Mouse (Mus musculus) neural tube, embryonic 14.5 days (tissue): Measurements from ENCODE around the gene Cfap20. TPM values are rescaled to one million over a fixed set of nuclear protein-coding genes. Genes with fewer than 3 reads are reported as not detected.

ENCODE experiments used
- ATAC-seq: fragments of 200-750 bp; cut with Nextera tagmentation; 2 replicates; pipeline ENCODE4 v1.8.0; 2017; ENCODE audit warnings: low read depth, mild to moderate bottlenecking, moderate TSS enrichment, moderate library complexity
- H3K27ac ChIP-seq: fragments of 300-500 bp; sonication (generic); 2 replicates; pipeline ENCODE4 v1.5.1; 2014; ENCODE audit warnings: low read depth, mild to moderate bottlenecking, control low read depth, low read length, moderate library complexity, mixed read lengths
- H3K27me3 ChIP-seq: fragments of 300-500 bp; sonication (generic); 2 replicates; pipeline ENCODE4 v1.6.1; 2014; ENCODE audit warnings: low read length; ENCODE audit not compliant: control insufficient read depth, insufficient read depth
- H3K36me3 ChIP-seq: fragments of 300-500 bp; sonication (generic); 2 replicates; pipeline ENCODE4 v1.6.1; 2014; ENCODE audit warnings: low read length, mixed read lengths; ENCODE audit not compliant: control insufficient read depth, insufficient read depth
- H3K4me1 ChIP-seq: fragments of 300-500 bp; sonication (generic); 2 replicates; pipeline ENCODE4 v1.6.1; 2014; ENCODE audit warnings: low read length; ENCODE audit not compliant: control insufficient read depth, insufficient read depth
- H3K4me2 ChIP-seq: fragments of 300-500 bp; sonication (generic); 2 replicates; pipeline ENCODE4 v1.6.1; 2014; ENCODE audit warnings: mild to moderate bottlenecking, low read depth, low read length, control low read depth
- H3K4me3 ChIP-seq: fragments of 300-500 bp; sonication (generic); 2 replicates; pipeline ENCODE4 v1.5.1; 2014; ENCODE audit warnings: low read depth, low read length, control low read depth, mixed read lengths
- H3K9ac ChIP-seq: fragments of 300-500 bp; sonication (generic); replicated peaks from 2 replicates; pipeline ENCODE4 v1.6.1; 2014; ENCODE audit warnings: low read depth, mild to moderate bottlenecking, control low read depth, low read length, mixed read lengths
- H3K9me3 ChIP-seq: fragments of 300-500 bp; sonication (generic); 2 replicates; pipeline ENCODE4 v1.6.1; 2016; ENCODE audit warnings: low read length; ENCODE audit not compliant: control insufficient read depth
- WGBS: fragments of 180-500 bp; shearing (Covaris S2); extraction: QIAGEN DNeasy Blood & Tissue Kit; methylation state at CpG from one replicate; pipeline ENCODE4 v1.1.7; 2014; 5-methylcytosine and 5-hydroxymethylcytosine counted together
- polyA plus RNA-seq: library from polyadenylated mRNA; unstranded; fragments of >200 nt; fragmentation: Nextera tagmentation; extraction: Ambion mirVana; gene quantifications from 2 replicates; pipeline ENCODE4 v1.2.1, GENCODE M21; 2014

Cfap20 gene
- 133 and 135 TPM in 2 replicates for polyA plus RNA-seq

DNA sequence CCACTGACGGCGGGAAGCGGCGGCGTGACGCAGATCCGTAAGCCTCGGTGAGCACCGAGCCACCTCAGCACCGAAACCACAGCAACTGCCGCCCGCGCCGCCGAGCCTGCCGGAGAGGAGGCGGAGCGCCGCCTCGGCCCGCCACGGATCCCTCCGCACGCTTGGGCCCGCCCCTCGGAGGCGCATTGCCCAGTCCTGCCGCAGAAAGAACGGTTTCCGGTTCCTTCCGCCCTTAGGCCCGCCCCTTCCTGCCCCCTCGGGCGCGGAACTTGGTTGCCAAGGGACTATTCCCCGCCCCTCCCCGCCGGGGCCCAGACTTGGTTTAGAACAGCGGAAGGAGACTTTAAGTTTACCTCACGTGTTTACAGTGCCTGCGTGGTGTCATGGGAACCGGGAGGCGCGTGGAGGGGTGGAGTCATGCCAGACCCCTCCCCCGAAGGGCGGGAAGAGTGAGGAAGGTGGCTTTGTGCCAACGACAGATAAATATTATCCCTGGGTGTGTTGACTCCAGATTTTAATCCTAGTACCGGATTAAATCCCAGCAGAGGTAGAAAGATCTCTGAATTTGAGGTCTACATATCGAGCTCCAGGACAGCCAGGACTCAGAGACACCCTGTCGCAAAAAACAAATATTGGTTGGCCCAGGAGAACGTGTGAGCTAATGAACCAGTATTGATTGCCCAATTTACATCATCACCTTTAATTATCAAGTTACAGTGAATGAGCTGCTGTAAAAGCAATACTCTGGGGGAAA, at the start of gene Cfap20:
TSS of gene Cfap20 (minus strand) at position 184 of the 754 bp plus-strand sequence.
- H3K27ac ChIP-seq, result peak within 1 kb of the TSS; percentile 89
- under 1% methylated on average over 47 of the region's 51 CpGs for WGBS
- peaks cover 26% of the 10 kb centered on the region for H3K4me1 ChIP-seq
- peak; percentile 96 for ATAC-seq
- H3K9ac ChIP-seq, result peak within 1 kb of the TSS; percentile 87
- H3K4me2 ChIP-seq, result peak within 1 kb of the TSS; percentile 95
- no peaks in the 10 kb centered on the region for H3K36me3 ChIP-seq
- H3K4me3 ChIP-seq, result peak within 1 kb of the TSS; percentile 89
- no peaks in the 10 kb centered on the region for H3K9me3 ChIP-seq
- H3K27me3 ChIP-seq, result no peaks in the 10 kb centered on the region

DNA sequence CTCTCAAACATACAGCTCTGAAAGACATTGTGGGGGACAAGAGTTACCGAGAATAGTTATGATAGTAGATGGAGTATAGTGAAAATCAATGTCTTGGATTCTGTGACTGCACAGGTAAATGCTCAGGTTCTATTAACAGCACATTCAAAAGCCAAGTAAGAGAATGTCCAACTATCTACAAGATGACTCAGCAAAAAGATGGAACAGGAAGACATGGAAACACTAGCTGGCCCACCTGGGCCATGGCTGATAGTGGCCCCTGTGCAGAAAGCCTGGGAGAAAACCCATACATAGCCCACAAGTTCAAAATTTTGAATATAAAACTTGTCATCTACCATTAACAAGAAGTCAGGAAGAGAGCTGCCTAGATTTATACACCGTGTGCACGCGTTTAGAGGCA, 35.3 kb upstream of the Cfap20 start:
- Histone ChIP-seq H3K9me3 (no peaks in the 10 kb centered on the region), H3K9ac (no peak overlapping the region), H3K27me3 (no peaks in the 10 kb centered on the region), H3K27ac (no peak overlapping the region), H3K4me2 (no peak overlapping the region), H3K4me3 (no peak overlapping the region), H3K4me1 (no peaks in the 10 kb centered on the region), H3K36me3 (peaks cover 34% of the 10 kb centered on the region)
- WGBS, result 98% methylated on average over 4 of the region's 4 CpGs
- no peak for ATAC-seq

DNA sequence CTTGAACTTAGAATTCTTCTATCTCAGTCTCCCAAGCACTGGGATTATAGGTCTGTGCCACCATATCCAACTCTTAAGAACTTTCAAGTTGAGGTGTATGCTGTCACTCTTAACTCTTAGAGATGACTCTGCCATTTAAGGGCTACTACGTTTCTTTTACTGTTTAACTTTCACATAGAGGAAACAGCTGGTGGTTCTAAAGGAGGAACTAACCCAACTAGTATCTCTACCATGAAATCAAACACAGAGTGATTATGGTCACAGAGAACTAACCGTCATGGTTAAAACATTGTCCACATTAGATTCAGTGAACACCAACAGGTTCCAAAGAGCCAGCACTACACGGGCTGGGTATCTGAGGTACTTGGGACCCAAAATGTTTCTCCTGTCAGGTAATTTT, 34.3 kb upstream of the Cfap20 start:
- Histone ChIP-seq H3K4me3 (no peak overlapping the region), H3K9me3 (no peaks in the 10 kb centered on the region), H3K9ac (no peak overlapping the region), H3K4me2 (no peak overlapping the region), H3K27ac (no peak overlapping the region), H3K4me1 (no peaks in the 10 kb centered on the region), H3K36me3 (peaks cover 33% of the 10 kb centered on the region), H3K27me3 (no peaks in the 10 kb centered on the region)
- no peak for ATAC-seq
- WGBS, result 92% methylated on average over 3 of the region's 3 CpGs

DNA sequence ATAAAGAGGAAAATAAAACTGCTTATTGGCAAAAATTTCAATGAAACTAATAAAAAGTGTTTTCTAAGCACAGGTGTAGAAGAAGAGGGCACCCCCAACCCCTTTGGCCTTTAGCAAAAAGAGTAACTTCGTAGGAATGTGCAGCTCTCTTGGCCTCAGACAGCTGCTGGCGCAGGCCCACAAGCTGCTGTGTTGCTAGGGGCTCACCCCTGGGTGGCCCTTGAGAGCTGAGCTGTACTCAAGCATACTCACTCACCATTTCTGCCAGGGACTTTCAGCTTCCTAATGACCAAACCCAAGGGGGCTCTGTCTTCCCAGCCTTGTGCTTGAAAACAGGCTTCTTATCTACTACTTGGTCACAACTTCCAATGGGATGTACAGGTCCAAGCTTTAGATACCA, 31.9 kb upstream of the Cfap20 start:
- Histone ChIP-seq H3K4me2 (no peak overlapping the region), H3K9ac (no peak overlapping the region), H3K27me3 (no peaks in the 10 kb centered on the region), H3K4me1 (no peaks in the 10 kb centered on the region), H3K9me3 (no peaks in the 10 kb centered on the region), H3K27ac (no peak overlapping the region), H3K4me3 (no peak overlapping the region), H3K36me3 (peaks cover 18% of the 10 kb centered on the region)
- 95% methylated on average over 2 of the region's 2 CpGs for WGBS
- ATAC-seq, result no peak

DNA sequence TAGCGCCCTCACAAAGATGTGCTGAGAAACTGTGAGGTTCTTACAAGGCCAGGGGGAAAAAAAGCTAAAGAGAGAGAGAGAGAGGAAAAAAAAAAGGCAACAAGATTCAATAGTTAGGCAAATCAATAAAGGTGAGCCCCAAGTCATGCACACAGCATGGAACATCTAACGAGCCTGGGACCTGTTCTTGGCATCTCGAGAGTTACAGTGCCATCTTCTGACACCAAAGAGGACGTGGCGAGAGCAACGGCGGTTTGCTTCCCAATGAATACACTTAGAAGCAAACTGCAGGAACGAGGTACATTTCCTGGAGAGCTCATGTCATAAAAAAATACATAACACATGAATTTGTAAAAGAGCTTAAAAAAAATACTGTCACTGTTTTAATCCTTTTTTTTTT, 17.8 kb upstream of the Cfap20 start:
- Histone ChIP-seq H3K9me3 (no peaks in the 10 kb centered on the region), H3K4me2 (no peak overlapping the region), H3K27ac (no peak overlapping the region), H3K27me3 (no peaks in the 10 kb centered on the region), H3K36me3 (peaks cover 53% of the 10 kb centered on the region), H3K4me3 (no peak overlapping the region), H3K4me1 (no peaks in the 10 kb centered on the region), H3K9ac (no peak overlapping the region)
- ATAC-seq, result no peak
- 68% methylated on average over 8 of the region's 8 CpGs for WGBS

DNA sequence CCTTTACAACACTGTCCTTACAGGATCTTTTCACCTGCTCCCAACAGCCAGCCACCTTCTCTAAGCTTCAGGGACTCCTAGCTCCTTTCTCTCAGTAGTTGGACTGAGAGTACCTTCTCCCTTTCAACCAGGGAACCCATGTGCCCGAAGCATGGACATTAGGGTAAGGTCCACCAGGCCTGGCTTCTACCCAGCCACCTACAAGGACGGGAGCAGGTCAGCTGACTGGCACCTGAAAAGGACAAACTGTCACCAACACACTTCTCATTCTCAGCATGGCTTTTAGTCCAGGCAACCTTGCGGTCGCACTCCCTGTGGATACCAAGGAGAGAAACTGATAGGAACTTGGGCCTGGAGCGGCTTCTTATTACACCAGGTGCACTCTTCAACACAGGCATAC, 15.6 kb upstream of the Cfap20 start:
- Histone ChIP-seq H3K27ac (no peak overlapping the region), H3K9me3 (no peaks in the 10 kb centered on the region), H3K27me3 (no peaks in the 10 kb centered on the region), H3K4me2 (no peak overlapping the region), H3K9ac (no peak overlapping the region), H3K4me3 (no peak overlapping the region), H3K36me3 (peaks cover 37% of the 10 kb centered on the region), H3K4me1 (no peaks in the 10 kb centered on the region)
- ATAC-seq, result no peak
- WGBS, result 98% methylated on average over 5 of the region's 5 CpGs

DNA sequence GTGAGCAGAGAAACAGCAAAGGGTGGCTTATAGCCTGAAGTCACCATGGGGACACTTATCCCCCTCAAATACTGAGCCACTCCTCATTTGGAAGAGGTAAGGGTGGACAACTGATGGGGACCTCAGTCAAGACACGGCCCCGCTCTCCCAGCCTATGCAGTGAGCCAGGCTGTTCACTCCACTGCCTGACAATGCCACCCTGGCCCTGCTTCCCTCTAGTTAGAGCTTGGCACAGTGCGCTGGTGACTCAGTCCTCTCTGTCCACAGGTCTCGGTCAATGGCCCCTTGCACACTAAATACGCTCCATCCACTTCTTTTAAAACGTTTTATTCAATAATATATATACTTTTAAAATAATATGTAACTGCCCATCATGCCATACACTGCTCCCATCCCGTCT, 13.0 kb upstream of the Cfap20 start:
- Histone ChIP-seq H3K27ac (no peak overlapping the region), H3K9ac (no peak overlapping the region), H3K27me3 (no peaks in the 10 kb centered on the region), H3K4me2 (no peak overlapping the region), H3K9me3 (no peaks in the 10 kb centered on the region), H3K4me3 (no peak overlapping the region), H3K4me1 (no peaks in the 10 kb centered on the region), H3K36me3 (peaks cover 23% of the 10 kb centered on the region)
- no peak for ATAC-seq
- WGBS, result 90% methylated on average over 7 of the region's 7 CpGs

DNA sequence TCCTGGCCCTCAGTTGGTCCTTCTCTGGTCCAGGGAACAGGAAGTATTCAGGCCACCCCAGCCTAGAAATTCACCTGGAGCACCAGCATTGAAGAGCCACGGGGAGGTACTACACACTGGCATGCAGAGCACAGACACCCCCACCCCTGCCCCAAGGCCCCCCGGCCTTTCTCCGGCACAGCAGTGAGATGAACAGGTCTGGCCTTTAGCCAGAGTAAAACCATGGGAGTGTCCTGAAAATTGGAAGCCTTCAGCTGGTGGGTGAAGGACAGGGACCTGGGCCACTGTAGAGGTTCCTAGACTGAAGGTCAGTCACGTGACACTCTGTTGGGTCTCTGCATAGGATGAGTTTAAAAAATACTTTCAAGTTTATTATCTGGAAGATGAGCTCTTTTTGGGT, 10.4 kb upstream of the Cfap20 start:
- Histone ChIP-seq H3K27ac (no peak overlapping the region), H3K4me1 (no peaks in the 10 kb centered on the region), H3K9ac (no peak overlapping the region), H3K36me3 (peaks cover 11% of the 10 kb centered on the region), H3K4me3 (no peak overlapping the region), H3K4me2 (no peak overlapping the region), H3K27me3 (no peaks in the 10 kb centered on the region), H3K9me3 (no peaks in the 10 kb centered on the region)
- WGBS, result 91% methylated on average over 4 of the region's 4 CpGs
- ATAC-seq, result no peak

DNA sequence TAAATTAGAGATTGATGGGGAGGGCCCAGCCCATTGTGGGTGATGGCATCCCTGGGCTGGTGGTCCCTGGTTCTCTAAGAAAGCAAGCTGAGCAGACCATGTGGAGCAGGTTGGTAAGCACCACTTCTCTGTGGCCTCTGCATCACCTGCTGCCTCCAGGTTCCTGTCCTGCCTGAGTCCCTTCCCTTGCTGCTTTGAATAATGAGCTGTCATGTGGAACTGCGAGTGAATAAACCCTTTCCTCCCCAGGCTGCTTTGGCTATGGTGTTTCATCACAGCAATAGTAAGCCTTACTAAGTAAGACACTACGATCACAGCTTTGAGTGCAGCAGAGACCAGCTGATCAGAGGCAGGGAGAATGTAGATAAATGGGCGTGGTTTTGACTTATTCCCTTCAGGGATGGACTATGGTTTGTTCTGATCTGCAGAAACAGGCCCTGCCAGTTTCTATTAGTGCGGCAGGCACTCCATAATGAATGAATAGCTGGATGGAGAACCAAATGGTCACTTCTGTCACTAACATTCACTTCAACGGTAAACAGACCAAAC, 6.9 kb upstream of the Cfap20 start:
- Histone ChIP-seq H3K27ac (no peak overlapping the region), H3K4me3 (no peak overlapping the region), H3K9me3 (no peaks in the 10 kb centered on the region), H3K36me3 (no peaks in the 10 kb centered on the region), H3K27me3 (no peaks in the 10 kb centered on the region), H3K4me2 (no peak overlapping the region), H3K9ac (no peak overlapping the region), H3K4me1 (no peaks in the 10 kb centered on the region)
- WGBS, result 63% methylated on average over 5 of the region's 5 CpGs
- no peak for ATAC-seq
